Mouse (Mus musculus): ENCODE data around the gene Gm20532.
A peak's percentile ranks its signal among the peaks of the same experiment; 100 is the strongest.

GRCm38 (mm10) chr2:26646643-26647293 is 60.3 kb downstream of the Gm20532 start:
- TF ChIP-seq TCF12 (IDR thresholded peaks at IDR 0.05; ENCODE audit: low read depth, low read length) (peak; percentile 40; the same call in 1 of the 2 replicates), USF1 (IDR thresholded peaks at IDR 0.05; ENCODE audit: low read depth, low read length) (peak; percentile 36; the same call in 1 of the 2 replicates)
